Mouse (Mus musculus) right cerebral cortex, postnatal 10 days (tissue): ENCODE measurements around the gene 4933414I15Rik.
A peak's percentile ranks its signal among the peaks of the same experiment; 100 is the strongest.

ENCODE experiments used
- DNase-seq, 2 experiments: peaks; one replicate each; pipeline ENCODE4 v3.0.0; 2021; ENCODE audit warnings: low spot score in 2 of 2

Gene 4933414I15Rik

DNA sequence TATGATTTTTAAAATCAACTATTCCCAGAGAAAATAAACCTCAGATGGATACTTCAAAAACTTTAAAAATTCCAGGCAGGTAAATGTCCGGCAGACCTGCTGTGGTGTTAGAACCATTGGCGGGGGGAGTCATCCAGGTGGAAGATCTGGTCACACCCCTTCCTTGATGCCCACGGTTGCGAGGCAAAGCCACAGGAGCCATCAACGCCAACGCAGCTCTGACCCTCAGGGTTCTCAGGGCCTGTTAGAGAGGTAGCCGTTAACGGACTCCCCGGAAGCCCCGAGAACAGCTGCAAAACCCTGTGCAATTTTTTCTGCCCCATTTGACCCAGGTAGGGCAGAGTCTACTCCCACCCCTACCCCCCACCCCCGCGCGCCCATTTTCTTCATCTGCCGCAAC lies at the start of gene 4933414I15Rik:
Gene 4933414I15Rik (minus strand): TSS at position 260 of the 400 bp plus-strand sequence.
- no peak for DNase-seq

DNA sequence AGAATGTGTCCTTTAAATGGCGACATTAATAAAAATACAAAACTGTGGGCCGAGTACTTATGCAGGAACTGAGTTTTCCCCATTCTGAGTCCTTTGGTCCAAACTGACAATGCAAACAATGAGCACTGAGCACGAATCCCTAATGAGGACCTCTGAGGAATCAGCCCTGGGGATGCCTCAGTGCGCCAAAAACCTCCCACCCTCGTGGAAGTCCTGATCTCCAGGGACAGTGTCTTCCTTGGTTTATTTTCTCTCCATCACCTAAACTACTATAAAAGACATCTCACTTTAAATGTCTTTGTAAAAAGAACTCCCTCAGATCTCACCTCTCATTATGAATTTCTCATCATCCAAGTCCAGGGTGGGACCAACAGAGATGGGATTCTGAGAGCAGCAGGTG lies 38.1 kb upstream of the 4933414I15Rik start, which contains the start of gene Olfr1377:
Gene Olfr1377 (plus strand): TSS at position 301 of the 400 bp plus-strand sequence.
- no peak for DNase-seq

DNA sequence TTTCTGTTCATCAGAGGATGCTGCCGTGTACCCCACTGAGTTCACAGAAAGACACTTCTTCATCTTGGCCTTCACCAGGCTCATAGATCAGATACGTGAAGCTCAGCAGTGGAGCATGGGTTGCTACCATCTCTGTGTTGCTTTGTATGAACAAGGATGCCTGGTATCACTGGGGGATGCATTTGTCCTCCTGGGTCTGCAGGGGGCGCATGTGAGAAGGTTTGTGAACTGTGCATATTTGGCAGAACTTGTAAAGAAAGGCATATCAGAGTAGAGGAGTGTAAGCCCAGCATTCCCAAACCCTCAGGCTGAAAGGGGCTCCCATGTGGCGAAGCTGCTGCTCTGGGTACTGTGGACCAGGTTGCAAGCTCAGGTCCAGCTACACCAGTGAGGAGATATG lies 33.7 kb upstream of the 4933414I15Rik start:
- no peak for DNase-seq

DNA sequence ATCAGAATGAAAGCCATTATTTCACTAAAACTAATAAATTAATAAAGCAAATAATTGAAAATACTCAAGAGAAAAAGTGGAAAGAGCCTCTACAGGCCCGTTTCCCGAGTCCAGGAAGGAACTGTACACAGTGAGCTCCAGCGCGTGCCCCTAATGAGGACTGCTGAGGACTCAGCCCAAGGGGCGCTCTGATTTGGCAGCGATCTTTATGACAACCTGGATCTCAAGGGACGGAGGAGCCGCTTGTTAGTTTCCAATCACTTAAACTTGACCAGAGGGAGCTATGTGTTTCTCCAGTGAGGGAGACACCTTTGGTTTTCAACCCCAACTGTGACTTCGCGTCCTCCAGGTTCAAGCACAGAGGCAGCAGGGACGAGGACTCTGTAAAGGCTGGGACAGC lies 22.7 kb upstream of the 4933414I15Rik start, which contains the start of gene Olfr1378:
Gene Olfr1378 (plus strand): TSS at position 301 of the 400 bp plus-strand sequence.
- DNase-seq: no peak

DNA sequence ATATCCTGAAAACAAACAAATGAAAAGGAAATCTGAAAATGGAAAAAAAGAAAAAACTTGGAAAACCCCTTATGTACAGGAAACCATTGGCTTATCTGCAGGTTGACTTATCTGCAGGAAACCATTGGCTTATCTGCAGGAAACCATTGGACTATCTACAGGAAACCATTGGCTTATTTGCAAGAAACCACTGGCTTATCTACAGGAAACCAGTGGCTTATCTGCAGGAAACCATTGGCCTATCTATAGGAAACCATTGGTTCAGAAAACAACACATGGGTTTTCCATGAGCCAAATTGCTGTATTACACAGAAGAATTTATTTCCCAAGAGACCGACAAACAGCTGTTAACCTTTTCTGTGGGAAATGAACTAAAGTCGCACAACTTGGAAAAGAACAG lies 21.3 kb upstream of the 4933414I15Rik start:
- DNase-seq: no peak

DNA sequence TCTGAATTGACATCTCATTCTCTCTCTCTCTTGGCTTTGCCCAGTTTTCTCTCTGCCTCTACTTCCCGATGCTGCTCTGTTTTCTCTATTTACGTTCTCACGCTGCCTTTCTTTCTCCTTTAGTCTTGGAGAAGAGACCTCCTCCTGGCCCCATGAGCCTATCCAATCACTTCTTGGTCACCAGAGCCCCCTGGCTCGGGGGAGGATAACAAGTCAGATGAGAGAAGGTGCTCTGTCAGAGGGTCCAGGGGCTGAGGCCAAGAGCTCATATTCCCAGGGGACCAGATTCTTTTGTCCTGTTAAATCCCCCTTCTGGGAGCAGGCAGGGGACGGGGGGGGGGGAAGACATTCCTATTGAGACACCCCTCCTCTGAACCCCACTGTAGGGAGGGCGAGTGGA lies 10.1 kb upstream of the 4933414I15Rik start, which contains the start of gene Prop1:
Gene Prop1 (minus strand): TSS at position 101 of the 400 bp plus-strand sequence.
- DNase-seq: no peak

DNA sequence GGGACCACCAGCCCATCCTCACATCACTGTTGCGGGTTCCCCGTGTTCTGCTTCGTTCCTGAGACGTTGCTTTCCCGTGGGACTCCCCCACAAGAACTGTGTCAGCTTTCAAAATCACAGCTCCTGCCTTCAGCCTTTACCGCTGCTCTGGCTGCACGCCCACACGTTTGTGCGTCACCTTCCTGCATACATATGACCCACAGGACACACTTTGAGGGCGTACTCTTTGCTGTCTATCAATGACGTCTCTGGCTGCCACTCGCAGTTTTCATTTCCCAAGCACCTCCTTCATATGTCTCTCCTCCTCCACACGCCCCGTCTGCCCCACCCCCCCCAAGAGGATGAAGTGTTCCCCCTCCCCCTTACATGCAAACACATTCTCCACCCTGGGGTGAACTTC lies 8.7 kb upstream of the 4933414I15Rik start:
- DNase-seq: peak; percentile 32 to 34

DNA sequence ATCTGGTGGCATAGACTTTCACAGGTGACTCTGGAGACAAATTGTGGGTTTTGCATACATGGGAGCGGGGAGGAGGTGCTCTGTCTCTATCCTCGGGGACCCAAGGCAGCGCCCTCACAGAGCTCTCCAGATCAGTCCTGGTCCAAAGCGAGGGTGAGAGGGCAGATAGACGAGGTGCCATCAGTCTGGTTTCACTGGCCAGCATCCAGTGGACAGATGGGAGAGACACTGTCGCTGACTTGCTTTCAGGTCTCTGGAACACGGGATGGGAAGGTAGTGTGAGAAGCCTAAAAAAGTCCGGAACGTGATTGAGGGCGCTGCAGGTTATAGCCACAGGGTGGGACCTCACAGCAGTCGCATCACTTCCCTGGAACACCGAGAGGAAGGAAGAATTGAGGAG lies 1.2 kb downstream of the 4933414I15Rik start:
- DNase-seq: no peak

DNA sequence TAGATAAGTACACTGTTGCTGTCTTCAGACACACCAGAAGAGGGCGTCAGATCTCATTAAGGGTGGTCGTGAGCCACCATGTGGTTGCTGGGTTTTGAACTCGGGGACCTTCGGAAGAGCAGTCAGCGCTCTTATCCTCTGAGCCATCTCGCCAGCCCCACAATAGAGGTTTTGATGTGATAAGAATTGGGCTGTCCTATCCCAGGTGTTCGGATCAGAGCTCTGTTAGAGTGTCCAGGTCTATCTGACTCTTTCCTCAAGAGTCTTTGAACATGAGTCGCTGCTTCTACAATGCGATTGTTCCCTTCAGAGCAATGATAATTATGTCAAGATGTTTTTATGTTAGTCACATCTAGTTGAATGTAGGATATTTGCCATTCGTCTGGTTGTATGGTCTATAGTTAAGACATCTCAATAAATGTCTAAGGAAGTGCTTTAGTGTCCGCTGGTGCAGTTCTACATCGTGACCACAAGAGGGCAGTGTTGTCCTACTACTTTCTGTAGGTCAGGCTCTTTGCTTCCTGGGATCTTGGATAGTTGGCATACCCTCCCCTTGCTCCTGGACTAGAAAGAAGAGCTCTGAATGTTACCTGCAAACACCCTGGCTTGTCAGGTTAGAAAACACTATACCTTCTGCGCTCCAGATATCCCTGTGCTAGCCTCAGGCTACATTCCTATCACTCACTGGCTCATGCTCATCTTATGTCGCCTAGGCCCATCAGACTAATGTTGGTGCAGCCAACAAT lies 3.8 kb downstream of the 4933414I15Rik start:
- peak in 1 of 2 experiments; percentile 39 for DNase-seq

DNA sequence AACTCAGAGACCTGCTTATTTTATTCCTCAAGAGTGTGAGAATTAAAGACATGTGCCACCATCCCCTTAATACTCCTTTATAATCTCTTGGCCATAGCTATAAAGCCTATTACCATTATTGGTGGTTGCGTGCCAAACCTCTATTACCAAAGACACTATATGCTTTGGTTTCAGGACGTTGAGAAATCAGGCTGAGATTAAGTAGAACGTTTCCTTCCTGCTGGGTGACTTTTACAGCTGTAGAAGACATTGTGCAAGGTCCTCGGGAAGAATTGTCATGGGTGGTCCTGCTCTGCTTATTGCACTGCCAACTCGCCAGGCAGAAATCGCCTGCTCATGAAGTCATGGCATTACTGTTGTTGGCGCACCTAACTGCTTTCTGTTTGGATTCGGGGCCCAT lies 5.1 kb downstream of the 4933414I15Rik start:
- DNase-seq: no peak

DNA sequence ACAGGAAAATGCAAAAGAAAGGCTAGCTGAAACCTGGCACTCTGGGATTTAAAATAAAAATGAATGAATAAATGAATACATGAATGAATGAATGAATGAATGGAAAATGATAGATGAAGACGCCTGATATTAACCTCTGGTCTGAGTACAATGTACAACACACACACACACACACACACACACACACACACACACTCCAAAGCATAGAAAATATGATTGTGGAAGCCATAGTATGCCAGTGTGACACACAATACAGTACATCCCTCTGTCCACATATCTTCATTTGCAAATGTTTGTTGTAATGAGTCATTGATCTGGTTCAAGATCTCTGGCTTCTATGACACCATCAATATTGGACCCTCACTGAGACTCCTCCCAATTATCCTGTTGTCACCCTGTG lies 11.5 kb downstream of the 4933414I15Rik start:
- DNase-seq: no peak

DNA sequence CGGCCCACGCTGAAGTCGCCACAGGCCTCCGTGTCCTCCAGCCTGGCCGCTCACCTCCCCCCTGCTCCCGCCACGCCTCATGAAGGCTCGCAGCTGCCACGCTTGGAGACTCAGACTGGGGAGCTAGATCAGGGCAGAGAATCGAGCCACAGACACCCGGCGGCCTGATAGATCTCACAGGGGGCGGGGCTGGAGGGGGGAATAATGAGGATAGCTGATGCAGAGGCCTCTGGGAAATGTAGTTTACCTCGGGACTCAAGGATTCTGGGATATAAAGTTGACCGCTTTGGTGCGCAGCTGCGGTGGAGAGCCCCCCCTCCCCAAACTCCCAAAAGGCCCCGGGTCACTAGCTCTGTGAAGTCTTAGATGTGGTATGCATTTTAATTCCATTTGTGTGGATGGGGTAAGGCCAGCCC lies 12.1 kb downstream of the 4933414I15Rik start, which contains the start of gene Zfp354b:
Gene Zfp354b (minus strand): TSS at position 183 of the 416 bp plus-strand sequence.
- DNase-seq: peak; percentile 90 to 95

DNA sequence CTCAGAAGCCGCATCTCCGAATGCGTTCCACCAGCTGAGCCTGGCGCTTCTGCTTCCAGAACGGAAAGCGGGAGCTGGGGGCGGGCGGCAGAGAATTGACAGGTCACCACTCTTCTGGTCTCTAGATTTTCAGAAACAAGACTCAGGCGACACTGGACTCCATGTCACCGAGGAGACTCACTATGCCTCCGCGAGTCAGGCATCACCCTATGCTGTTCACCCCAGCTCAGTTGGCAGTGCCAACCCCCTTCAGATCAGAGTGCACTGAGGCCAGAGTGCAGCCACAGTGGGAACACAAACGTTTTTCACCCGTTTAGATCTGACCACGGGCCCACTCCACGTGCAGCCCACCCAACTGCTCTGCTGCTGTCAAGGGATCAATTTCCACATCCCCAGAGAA lies 12.5 kb downstream of the 4933414I15Rik start:
- no peak for DNase-seq

DNA sequence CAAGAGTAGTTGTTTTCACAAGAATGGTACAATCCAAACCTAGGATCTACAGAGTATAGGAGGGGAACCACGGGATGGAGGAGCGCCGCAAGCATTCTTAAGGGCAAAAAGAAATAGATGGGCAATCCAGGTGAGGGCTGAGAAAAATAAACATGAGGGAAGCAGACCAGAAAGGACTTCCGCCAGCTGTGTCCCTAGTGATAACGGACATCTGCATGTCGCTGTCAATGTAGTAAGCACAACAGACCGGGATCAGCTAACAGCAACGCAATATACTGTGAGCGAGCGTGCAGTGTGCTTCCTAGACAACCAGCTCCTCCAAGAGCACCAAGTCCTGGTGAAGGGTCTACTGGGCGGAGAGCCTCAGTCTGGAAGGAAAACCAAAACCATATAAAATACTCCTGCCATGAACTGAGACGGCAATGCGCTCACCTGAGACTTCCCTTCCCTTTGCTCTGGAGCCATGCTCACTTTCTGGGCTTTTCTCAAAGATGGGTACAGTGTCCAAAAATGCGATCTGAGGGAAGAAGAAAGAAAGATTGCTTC lies 13.0 kb downstream of the 4933414I15Rik start:
- DNase-seq: no peak

DNA sequence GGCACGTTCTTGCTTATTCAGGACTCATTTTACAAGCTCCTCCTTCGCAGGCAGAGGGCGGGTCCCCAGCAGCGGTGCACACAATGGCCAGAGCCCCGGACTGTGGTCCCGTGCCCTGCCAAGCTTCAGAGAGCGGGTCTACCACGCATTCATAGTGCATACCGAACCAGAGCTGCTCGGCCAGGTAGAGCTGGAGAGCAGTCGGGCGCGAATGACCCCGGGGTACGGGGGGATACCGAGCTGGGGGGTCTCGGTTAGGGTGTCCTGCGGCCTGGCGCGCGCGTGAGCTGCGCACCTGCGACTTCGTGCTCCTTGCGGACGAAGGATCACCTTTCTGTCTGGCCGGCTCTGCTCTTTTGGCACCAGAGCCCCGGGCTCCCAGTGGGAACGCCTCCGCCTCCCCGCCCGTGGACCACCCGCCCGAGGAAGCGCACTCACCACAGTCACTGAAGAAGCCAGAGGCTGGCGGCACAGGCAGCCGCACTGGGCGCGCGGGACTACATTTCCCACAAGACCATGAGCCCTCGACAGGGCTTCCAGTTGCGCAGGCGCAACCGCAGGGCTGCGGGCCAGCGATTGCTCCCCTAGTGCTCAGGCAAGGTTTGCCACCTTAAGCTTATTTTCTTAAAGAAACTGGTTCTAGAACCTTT lies 27.8 kb downstream of the 4933414I15Rik start, which contains the start of gene Zfp2:
Gene Zfp2 (minus strand): TSS at position 495 of the 650 bp plus-strand sequence.
- peak; percentile 97 for DNase-seq

DNA sequence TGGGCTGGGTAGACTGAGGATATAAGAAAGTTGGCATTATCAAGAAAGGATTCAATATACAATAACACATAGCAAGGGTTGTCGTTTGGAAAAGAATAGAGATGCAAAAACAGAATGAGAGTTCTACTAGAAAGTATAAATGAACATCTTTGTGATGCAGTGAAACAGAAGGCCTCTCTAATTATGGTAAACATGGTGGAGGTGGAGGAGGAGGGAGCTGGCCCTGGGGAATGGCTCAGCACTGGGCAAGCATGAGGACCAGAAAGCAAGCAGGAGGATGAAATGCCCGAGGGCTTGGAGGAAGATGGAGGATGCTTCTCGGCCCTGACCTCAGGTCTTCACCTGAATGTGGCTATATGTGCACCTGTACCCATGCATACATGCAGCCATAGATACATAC lies 29.1 kb downstream of the 4933414I15Rik start:
- no peak for DNase-seq

DNA sequence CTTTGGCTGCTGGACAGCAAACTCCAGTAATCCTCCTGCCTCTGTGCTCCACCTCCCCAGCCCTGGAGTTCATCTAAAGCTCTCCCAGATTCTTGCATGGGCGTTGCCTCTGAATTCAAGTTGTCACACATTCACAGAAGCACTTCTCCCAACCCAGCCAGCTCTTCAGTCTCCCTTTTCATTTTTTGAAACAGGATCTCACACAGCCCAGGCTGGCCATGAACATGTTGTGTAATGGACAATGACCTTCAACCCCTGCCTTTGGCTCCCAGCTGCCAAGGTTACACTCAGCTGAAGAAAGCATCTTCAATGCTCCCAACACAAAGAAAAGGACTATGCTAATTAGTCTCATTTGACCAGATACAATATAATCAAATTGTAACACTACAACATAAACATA lies 30.3 kb downstream of the 4933414I15Rik start:
- DNase-seq: no peak

DNA sequence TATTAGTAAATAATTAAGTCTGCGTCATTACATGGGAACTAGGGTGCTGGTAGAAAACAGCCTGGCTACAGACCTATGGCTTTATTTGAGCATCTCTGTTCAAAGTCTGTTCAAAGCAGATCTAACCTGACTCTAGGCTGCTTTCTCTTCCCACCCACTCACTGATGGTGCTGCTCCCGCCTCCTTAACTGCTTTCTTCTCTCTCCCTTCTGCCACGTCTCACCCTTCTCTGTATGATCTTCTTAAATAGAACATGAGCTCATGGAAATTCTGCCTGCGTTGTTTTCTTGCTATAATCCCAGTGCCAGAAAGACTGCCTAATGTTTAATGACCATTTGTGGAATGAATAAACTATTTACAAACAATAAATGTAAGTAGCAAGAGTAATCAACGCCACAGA lies 35.4 kb downstream of the 4933414I15Rik start:
- peak in 1 of 2 experiments; percentile 46 for DNase-seq

DNA sequence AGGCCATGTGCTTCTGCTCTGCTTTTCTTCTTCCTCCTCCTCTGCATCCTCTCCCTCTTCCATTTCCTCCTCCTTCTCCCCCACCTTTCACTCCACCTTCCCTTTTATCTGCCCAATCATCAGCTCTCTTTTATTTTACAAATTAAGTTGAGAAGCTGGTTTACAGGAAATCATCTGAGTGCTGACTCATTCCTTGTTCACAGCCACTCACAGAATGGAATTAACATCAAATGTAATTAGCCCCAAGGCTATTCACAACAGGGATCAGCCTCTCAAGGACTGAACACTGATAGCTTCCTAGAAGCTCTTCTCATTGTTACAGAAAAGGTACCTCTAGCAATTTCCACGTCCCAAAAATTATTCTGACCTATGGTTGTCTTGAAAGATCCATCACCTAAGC lies 46.2 kb downstream of the 4933414I15Rik start:
- DNase-seq: no peak

DNA sequence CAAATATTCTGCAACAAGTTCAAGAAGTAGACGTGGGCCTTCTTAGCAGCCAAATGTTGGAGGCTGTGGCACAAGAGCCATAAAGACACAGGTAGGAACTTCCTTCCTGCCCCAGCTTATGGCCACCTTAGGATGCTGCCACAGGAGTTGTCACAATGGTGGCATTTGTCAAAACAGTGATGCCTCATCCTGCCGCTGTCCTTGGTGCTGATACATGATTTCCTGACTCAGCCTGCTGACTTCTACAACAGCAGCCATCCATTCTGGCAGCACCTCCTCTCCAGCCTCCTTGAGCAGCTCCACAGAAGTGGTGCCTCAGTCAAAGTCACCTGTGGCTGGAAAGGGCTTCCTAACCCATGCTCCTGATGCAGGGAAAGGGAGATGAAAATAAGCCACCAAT lies 51.1 kb downstream of the 4933414I15Rik start:
- no peak for DNase-seq
